ENCODE assay signal across 24 mouse cellular contexts in genomic region chr1:84522256-84522962, GRCm38 (mm10).
DNase-seq lines count a peak whose midpoint lies in the region; ATAC-seq lines count a peak whose summit lies in the region.
"Had no signal": no experiment of that assay in that cellular context is flagged by ENCODE, and none has a peak within 500 bp of the region (broad histone marks: within the 10 kb centered on the region; RNA-seq: fewer than 3 reads in every experiment).

No protein-coding gene starts in this region.

- H3K36me3 ChIP-seq in forebrain, embryonic 15.5 days = no peaks in the 10 kb centered on the region
- no peaks in the 10 kb centered on the region for H3K36me3 ChIP-seq in forebrain, embryonic 12.5 days (replicated peaks)
- H3K36me3 ChIP-seq: heart, embryonic 12.5 days; neural tube, embryonic 12.5 days had no signal

- H3K9me3 ChIP-seq in forebrain, embryonic 15.5 days = no peaks in the 10 kb centered on the region
- H3K9me3 ChIP-seq in forebrain, embryonic 12.5 days = no peaks in the 10 kb centered on the region
- H3K9me3 ChIP-seq: heart, embryonic 12.5 days; hindbrain, embryonic 13.5 days; neural tube, embryonic 12.5 days had no signal

- H3K9ac ChIP-seq in forebrain, embryonic 15.5 days (replicated peaks) = no peak overlapping the region
- H3K9ac ChIP-seq in forebrain, embryonic 12.5 days = no peak overlapping the region
- H3K9ac ChIP-seq: heart, embryonic 12.5 days; hindbrain, embryonic 13.5 days; liver, embryonic 14.5 days; neural tube, embryonic 12.5 days had no signal

- no peaks in the 10 kb centered on the region for H3K27me3 ChIP-seq in forebrain, embryonic 15.5 days
- no peaks in the 10 kb centered on the region for H3K27me3 ChIP-seq in forebrain, embryonic 12.5 days
- H3K27me3 ChIP-seq: heart, embryonic 12.5 days; hindbrain, embryonic 13.5 days; neural tube, embryonic 12.5 days had no signal

- H3K4me1 ChIP-seq in forebrain, embryonic 15.5 days = 0 out of 2 replicates have a peak, but pooled peaks cover 4% of the 10 kb centered on the region
- H3K4me1 ChIP-seq in forebrain, embryonic 12.5 days = no peaks in the 10 kb centered on the region
- H3K4me1 ChIP-seq: heart, embryonic 12.5 days; neural tube, embryonic 12.5 days had no signal

- peak; percentile 55 for ATAC-seq in forebrain, embryonic 15.5 days (replicated peaks)
- no peak for ATAC-seq in forebrain, embryonic 12.5 days (ENCODE audit: low FRiP score)
- ATAC-seq: intestine, embryonic 16.5 days had no signal

- WGBS in forebrain, embryonic 15.5 days = 68% methylated on average over 4 of the region's 4 CpGs
- 87% methylated on average over 4 of the region's 4 CpGs for WGBS in forebrain, embryonic 12.5 days

- DNase-seq in R1 (ENCODE audit: low read depth, low spot score) = peak; percentile 13
- DNase-seq in embryo, embryonic 10.5 days (ENCODE audit: low spot score) = peak; percentile 63
- peak; percentile 51 for DNase-seq in yolk sac, embryonic 10.5 days (ENCODE audit: low spot score)
- DNase-seq in neural tube, embryonic 10.5 days (ENCODE audit: extremely low spot score, low spot score) = no peak
- DNase-seq in kidney, adult 18-20 months = no peak
- DNase-seq: adrenal gland, adult 8-10 months; cerebellum, adult 9-10 months; cerebellum, postnatal 36 days; kidney, postnatal 25 days; liver; lung, adult 2 months; lung, postnatal 10 days; midbrain, embryonic 14.5 days; thymus, adult 18-20 months; thymus, postnatal 25 days had no signal

- H3K4me2 ChIP-seq in forebrain, embryonic 15.5 days (replicated peaks) = no peak overlapping the region
- no peak overlapping the region for H3K4me2 ChIP-seq in forebrain, embryonic 12.5 days
- H3K4me2 ChIP-seq: heart, embryonic 12.5 days; hindbrain, embryonic 13.5 days; neural tube, embryonic 12.5 days had no signal

- H3K27ac ChIP-seq in forebrain, embryonic 15.5 days (replicated peaks) = no peak overlapping the region
- H3K27ac ChIP-seq in forebrain, embryonic 12.5 days = no peak overlapping the region
- H3K27ac ChIP-seq: hindbrain, embryonic 13.5 days; liver, embryonic 14.5 days; macrophage; neural tube, embryonic 12.5 days; stomach, postnatal 0 days had no signal

- H3K4me3 ChIP-seq in forebrain, embryonic 15.5 days = no peak overlapping the region
- no peak overlapping the region for H3K4me3 ChIP-seq in forebrain, embryonic 12.5 days (replicated peaks)
- H3K4me3 ChIP-seq: heart, embryonic 12.5 days; hindbrain, embryonic 13.5 days; neural tube, embryonic 12.5 days had no signal

Comparison
In these comparisons a context has a peak if more than half of its experiments do, and no peak if none do; other contexts are left out.
1. DNase-seq: peak in R1 (single experiment), embryo, embryonic 10.5 days (single experiment) and yolk sac, embryonic 10.5 days (single experiment); none in neural tube, embryonic 10.5 days (single experiment) and kidney, adult 18-20 months (single experiment).